Mouse (Mus musculus): ENCODE measurements around the gene Olfr212. TPM values are rescaled to one million over a fixed set of nuclear protein-coding genes. Genes with fewer than 3 reads are reported as not detected.

Olfr212 gene
- polyA plus RNA-seq, 1 experiment from 2014 or later, result not detected

Other genes with a start within 250 kb of the Olfr212 start
- 6.9 and 7.3 TPM in 2 replicates for gene Zfand4, start 242.3 kb upstream of the Olfr212 start, polyA plus RNA-seq (2014; fragmentation: Nextera tagmentation; extraction: Ambion mirVana)
- gene March8, start 168.5 kb upstream of the Olfr212 start, polyA plus RNA-seq (2014; fragmentation: Nextera tagmentation; extraction: Ambion mirVana), result 17.0 and 19.0 TPM in 2 replicates
- 0.75 and 0.98 TPM in 2 replicates for gene Alox5, start 45.3 kb upstream of the Olfr212 start, polyA plus RNA-seq (2014; fragmentation: Nextera tagmentation; extraction: Ambion mirVana)
- not detected in 2 replicates for gene Olfr211, start 17.4 kb upstream of the Olfr212 start, polyA plus RNA-seq (2014; fragmentation: Nextera tagmentation; extraction: Ambion mirVana)
- not detected in 2 replicates for gene Olfr213, start 31.9 kb downstream of the Olfr212 start, polyA plus RNA-seq (2014; fragmentation: Nextera tagmentation; extraction: Ambion mirVana)
- gene Gm5580, start 44.6 kb downstream of the Olfr212 start, polyA plus RNA-seq (2014; fragmentation: Nextera tagmentation; extraction: Ambion mirVana), result 0.40 and 0.52 TPM in 2 replicates
- not detected in 2 replicates for gene Olfr214, start 47.7 kb downstream of the Olfr212 start, polyA plus RNA-seq (2014; fragmentation: Nextera tagmentation; extraction: Ambion mirVana)
- not detected in 2 replicates for gene Olfr215, start 77.7 kb downstream of the Olfr212 start, polyA plus RNA-seq (2014; fragmentation: Nextera tagmentation; extraction: Ambion mirVana)
- 300 and 303 TPM in 2 replicates for gene Zfp422, start 122.5 kb downstream of the Olfr212 start, polyA plus RNA-seq (2014; fragmentation: Nextera tagmentation; extraction: Ambion mirVana)
- 24.5 and 29.3 TPM in 2 replicates for gene Depp1, start 144.1 kb downstream of the Olfr212 start, polyA plus RNA-seq (2014; fragmentation: Nextera tagmentation; extraction: Ambion mirVana)
- 5.1 and 8.1 TPM in 2 replicates for gene Rassf4, start 167.4 kb downstream of the Olfr212 start, polyA plus RNA-seq (2014; fragmentation: Nextera tagmentation; extraction: Ambion mirVana)
- gene Tmem72, start 210.4 kb downstream of the Olfr212 start, polyA plus RNA-seq (2014; fragmentation: Nextera tagmentation; extraction: Ambion mirVana), result 0.04 and 0.10 TPM in 2 replicates